Mouse (Mus musculus) thymus, adult 2 months (tissue): Measurements from ENCODE around the gene Rrp9. TPM values are rescaled to one million over a fixed set of nuclear protein-coding genes. Genes with fewer than 3 reads are reported as not detected.
A peak's percentile ranks its signal among the peaks of the same experiment; 100 is the strongest.

Experiments used
- DNase-seq: peaks from one replicate; pipeline ENCODE4 v3.0.0; 2021
- H3K27ac ChIP-seq: fragments of 200-500 bp; 2 replicates; pipeline ENCODE4 v1.5.1; 2012; ENCODE audit warnings: low read length, control low read depth; ENCODE audit not compliant: control insufficient read depth, insufficient read depth
- H3K27me3 ChIP-seq: fragments of 200-500 bp; 2 replicates; pipeline ENCODE4 v1.6.1; 2012; ENCODE audit warnings: mild to moderate bottlenecking, low read length, moderate library complexity, mixed read lengths; ENCODE audit not compliant: control insufficient read depth, insufficient read depth
- H3K36me3 ChIP-seq: fragments of 200-500 bp; 2 replicates; pipeline ENCODE4 v1.6.1; 2012; ENCODE audit warnings: mild to moderate bottlenecking, low read length, moderate library complexity; ENCODE audit not compliant: control insufficient read depth, insufficient read depth
- H3K4me1 ChIP-seq: fragments of 200-500 bp; replicated peaks from 2 replicates; pipeline ENCODE4 v1.6.1; 2012; ENCODE audit warnings: low read length; ENCODE audit not compliant: control insufficient read depth, insufficient read depth
- H3K4me3 ChIP-seq: fragments of 200-500 bp; 2 replicates; pipeline ENCODE4 v1.5.1; 2012; ENCODE audit warnings: mild to moderate bottlenecking, low read length, control low read depth, moderate library complexity; ENCODE audit not compliant: control insufficient read depth, insufficient read depth
- CTCF ChIP-seq: fragments of 200-500 bp; IDR thresholded peaks from 2 replicates; pipeline ENCODE4 v1.5.1; 2012; ENCODE audit warnings: mild to moderate bottlenecking, control low read depth, low read length, moderate library complexity, borderline replicate concordance; ENCODE audit not compliant: control insufficient read depth, poor library complexity, insufficient read depth; ENCODE audit errors: extremely low read depth
- POLR2A ChIP-seq: fragments of 200-500 bp; IDR thresholded peaks from 2 replicates; pipeline ENCODE4 v1.6.1; 2012; ENCODE audit warnings: mild to moderate bottlenecking, low read length, control low read depth, moderate library complexity; ENCODE audit not compliant: control insufficient read depth, poor library complexity, insufficient read depth; ENCODE audit errors: extremely low read depth
- WGBS: fragments of 180-500 bp; shearing (Covaris S2); methylation state at CpG from one replicate; pipeline ENCODE4 v1.1.7; 2018; 5-methylcytosine and 5-hydroxymethylcytosine counted together
- polyA plus RNA-seq: library from polyadenylated mRNA; depleted of rRNA; stranded (reverse); fragments of >200 nt; gene quantifications from 2 replicates; pipeline ENCODE4 v1.2.3, GENCODE M21; 2012

The Rrp9 gene
- polyA plus RNA-seq, 1 experiment = 58.8 TPM

DNA sequence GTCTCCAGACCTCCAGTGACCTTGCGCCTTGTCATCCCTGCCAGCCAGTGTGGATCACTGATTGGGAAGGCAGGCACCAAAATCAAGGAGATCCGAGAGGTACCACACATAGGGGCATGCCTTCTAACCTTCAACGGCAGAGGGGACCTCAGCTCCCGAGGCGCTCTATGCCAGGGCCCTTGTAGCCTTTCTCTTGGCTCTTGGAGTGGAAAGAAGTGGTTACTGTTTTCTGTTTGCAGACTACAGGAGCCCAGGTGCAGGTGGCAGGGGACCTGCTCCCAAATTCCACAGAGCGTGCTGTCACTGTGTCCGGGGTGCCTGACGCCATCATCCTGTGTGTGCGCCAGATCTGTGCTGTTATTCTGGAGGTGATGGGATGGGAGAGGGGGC is 14.7 kb upstream of the Rrp9 start:
- Histone ChIP-seq H3K4me1 (peaks cover 9% of the 10 kb centered on the region; the same call in 1 of the 2 replicates), H3K27ac (no peak overlapping the region), H3K4me3 (no peak overlapping the region), H3K27me3 (peaks cover 9% of the 10 kb centered on the region; the same call in 1 of the 2 replicates), H3K36me3 (no peaks in the 10 kb centered on the region)
- WGBS = 96% methylated on average over 9 of the region's 9 CpGs
- TF ChIP-seq POLR2A = no peak
- TF ChIP-seq CTCF = no peak
- DNase-seq = no peak

DNA sequence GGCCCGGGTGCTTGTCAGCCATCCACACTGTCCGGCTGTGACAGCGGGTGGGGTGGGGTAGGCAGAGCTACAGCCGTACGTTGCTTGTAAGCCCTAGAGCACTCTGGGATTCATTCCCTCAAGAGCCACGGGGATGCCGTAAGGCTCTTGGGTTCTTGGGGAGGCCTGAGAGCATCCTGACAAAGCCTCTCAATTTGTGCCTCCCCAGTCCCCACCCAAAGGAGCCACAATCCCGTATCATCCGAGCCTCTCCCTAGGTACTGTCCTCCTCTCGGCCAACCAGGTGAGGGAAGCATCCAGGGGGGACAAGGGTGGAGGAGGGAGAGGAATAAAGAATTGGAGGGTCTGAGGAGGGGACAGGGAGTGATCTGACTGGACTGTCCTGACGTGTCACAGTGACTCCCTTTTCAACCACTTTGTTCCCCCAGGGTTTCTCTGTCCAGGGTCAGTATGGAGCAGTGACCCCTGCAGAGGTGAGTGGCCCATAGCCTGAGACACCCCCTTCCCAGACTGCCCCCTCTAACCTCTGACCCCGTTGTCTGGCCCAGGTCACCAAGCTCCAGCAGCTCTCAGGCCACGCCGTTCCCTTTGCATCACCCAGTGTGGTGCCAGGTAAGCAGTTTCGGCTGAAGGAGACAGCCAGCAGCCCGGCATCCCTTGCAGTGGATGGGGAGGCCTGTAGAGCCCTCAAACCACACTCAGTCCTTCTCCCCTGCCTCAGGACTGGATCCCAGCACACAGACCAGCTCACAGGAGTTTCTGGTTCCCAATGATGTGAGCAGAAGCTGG is 13.9 kb upstream of the Rrp9 start:
- Histone ChIP-seq H3K36me3 (no peaks in the 10 kb centered on the region), H3K4me1 (peaks cover 9% of the 10 kb centered on the region; the same call in 1 of the 2 replicates), H3K4me3 (no peak overlapping the region), H3K27ac (no peak overlapping the region), H3K27me3 (peaks cover 9% of the 10 kb centered on the region; the same call in 1 of the 2 replicates)
- 96% methylated on average over 16 of the region's 16 CpGs for WGBS
- DNase-seq = no peak
- no peak for TF ChIP-seq CTCF
- TF ChIP-seq POLR2A = no peak

DNA sequence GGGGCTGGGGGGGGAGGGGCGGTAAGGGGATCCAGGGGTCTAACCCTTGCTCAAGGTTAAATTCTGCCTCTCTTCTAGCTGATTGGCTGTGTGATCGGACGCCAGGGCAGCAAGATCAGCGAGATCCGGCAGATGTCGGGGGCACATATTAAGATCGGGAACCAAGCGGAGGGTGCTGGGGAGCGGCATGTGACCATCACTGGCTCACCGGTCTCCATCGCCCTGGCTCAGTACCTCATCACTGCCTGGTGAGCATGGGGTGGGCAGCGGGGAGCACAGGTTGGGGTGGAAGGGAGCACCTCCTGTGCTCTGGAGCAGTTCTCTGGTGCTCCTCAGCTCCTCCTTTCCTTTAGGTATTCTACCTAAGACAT is 13.3 kb upstream of the Rrp9 start:
- H3K27me3 ChIP-seq = peaks cover 9% of the 10 kb centered on the region; the same call in 1 of the 2 replicates
- WGBS = 99% methylated on average over 12 of the region's 12 CpGs
- no peak overlapping the region for H3K27ac ChIP-seq
- H3K4me1 ChIP-seq = peaks cover 9% of the 10 kb centered on the region; the same call in 1 of the 2 replicates
- no peak for DNase-seq
- H3K4me3 ChIP-seq = no peak overlapping the region
- TF ChIP-seq POLR2A (no peak), CTCF (no peak)
- no peaks in the 10 kb centered on the region for H3K36me3 ChIP-seq

DNA sequence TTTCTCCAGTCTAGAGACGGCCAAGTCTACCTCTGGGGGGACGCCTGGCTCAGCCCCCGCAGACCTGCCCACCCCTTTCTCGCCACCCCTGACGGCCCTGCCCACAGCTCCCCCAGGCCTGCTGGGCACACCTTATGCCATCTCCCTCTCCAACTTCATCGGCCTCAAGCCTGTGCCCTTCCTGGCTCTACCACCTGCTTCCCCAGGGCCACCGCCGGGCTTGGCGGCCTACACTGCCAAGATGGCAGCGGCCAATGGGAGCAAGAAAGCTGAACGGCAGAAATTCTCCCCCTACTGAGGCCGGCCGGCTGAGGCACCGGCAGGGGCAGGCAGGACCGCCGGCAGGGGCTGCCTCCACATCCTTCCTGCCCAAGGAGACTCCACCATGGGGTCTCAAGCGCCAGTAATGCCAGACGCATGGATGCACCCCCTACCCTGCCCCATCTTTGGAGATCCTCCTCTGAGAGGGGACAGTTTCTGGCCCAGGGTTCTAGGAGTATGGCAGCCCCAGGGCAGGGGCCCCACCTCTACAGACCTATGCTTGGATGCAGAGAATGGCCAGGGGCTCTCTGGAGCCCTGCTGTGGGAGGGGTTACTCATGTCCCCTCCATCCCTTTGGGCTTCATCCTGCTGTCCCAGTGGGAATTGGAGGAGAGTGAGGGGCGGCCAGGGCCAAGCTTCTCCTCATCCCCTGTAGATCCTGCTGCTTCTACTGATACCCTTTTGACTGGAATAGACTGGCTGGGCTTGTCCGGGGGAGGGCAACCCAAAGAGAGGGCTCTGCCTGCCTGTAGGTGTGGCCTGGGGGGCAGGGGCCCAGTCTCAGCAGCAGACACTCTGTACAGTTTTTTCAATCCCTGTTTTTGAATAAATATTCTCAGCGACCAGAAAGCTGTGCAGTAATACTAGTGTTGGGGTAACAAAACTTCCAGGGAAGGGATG is 12.4 kb upstream of the Rrp9 start:
- TF ChIP-seq POLR2A = no peak
- TF ChIP-seq CTCF = no peak
- H3K36me3 ChIP-seq = no peaks in the 10 kb centered on the region
- DNase-seq = no peak
- H3K27me3 ChIP-seq = peaks cover 9% of the 10 kb centered on the region; the same call in 1 of the 2 replicates
- no peak overlapping the region for H3K4me3 ChIP-seq
- H3K27ac ChIP-seq = no peak overlapping the region
- 96% methylated on average over 21 of the region's 21 CpGs for whole genome bisulfite sequencing
- peaks cover 9% of the 10 kb centered on the region; the same call in 1 of the 2 replicates for H3K4me1 ChIP-seq

DNA sequence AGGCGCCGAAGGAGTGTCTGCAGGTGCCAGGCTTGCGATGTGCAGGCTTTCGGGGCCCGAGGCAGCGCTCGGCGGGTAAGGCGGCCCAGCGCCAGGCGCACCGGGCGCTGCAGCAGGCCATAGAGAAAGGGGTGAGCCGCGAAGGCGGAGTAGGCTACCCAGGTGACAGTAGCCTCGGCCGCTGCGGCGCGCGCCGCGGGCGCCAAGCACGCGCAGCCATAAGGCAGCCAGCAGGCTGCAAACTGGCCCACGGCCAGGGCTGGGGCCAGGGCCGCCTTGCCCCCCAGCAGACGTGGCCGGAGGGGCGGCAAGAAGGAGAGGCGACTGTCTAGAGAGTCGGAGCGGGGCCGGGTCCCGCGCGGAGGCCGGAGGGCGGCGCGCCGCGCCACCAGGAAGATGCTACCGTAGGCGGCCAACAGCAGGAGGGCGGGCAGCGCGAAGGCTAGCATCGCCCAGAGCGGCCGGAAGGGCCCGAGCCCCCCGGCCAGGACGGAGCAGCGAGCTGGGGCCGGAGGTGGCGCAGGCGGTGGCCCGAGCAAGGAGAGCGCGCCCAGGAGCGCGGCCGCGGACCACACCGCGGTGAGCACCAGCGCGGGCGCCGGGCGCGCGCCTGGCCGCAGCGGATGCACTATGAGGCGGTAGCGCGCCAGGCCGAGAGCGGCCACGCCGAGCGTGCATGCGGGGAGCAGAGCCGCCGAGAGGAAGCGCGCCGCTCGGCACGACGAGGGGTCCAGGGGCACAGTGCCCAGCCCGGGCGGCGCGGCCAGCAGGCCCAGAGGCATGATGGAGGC is 10.8 kb upstream of the Rrp9 start:
- Histone ChIP-seq H3K27ac (no peak overlapping the region), H3K4me1 (peaks cover 14% of the 10 kb centered on the region), H3K27me3 (peaks cover 9% of the 10 kb centered on the region; the same call in 1 of the 2 replicates), H3K36me3 (no peaks in the 10 kb centered on the region), H3K4me3 (peak overlapping the region; percentile 36)
- 2% methylated on average over 98 of the region's 99 CpGs for WGBS
- no peak for DNase-seq
- TF ChIP-seq POLR2A = no peak
- TF ChIP-seq CTCF = no peak
